Mouse (Mus musculus) inflammation-experienced regulatory T-cells, adult 6 months (primary cell): Measurements from ENCODE around the gene Amigo3. TPM values are rescaled to one million over a fixed set of nuclear protein-coding genes. Genes with fewer than 3 reads are reported as not detected.
A peak's percentile ranks its signal among the peaks of the same experiment; 100 is the strongest.
"Not testable (repeated sequence)": the region's sequence is repeated elsewhere in the genome, so short reads cannot be mapped to it uniquely, and the experiment has no call there.

Experiments used
- ATAC-seq: one replicate; pipeline ENCODE4 v1.8.0; 2017
- polyA plus RNA-seq, 3 experiments: library from polyadenylated mRNA; unstranded; fragments of 100-300 nt; shearing (Covaris generic); gene quantifications; one replicate each; pipeline ENCODE4 v1.2.1; 2017

The Amigo3 gene
- 1 to 10 TPM in 2 of 3 experiments, under 1 TPM in 1; 0.69 to 3.9 (median 1.9) TPM for polyA plus RNA-seq

DNA sequence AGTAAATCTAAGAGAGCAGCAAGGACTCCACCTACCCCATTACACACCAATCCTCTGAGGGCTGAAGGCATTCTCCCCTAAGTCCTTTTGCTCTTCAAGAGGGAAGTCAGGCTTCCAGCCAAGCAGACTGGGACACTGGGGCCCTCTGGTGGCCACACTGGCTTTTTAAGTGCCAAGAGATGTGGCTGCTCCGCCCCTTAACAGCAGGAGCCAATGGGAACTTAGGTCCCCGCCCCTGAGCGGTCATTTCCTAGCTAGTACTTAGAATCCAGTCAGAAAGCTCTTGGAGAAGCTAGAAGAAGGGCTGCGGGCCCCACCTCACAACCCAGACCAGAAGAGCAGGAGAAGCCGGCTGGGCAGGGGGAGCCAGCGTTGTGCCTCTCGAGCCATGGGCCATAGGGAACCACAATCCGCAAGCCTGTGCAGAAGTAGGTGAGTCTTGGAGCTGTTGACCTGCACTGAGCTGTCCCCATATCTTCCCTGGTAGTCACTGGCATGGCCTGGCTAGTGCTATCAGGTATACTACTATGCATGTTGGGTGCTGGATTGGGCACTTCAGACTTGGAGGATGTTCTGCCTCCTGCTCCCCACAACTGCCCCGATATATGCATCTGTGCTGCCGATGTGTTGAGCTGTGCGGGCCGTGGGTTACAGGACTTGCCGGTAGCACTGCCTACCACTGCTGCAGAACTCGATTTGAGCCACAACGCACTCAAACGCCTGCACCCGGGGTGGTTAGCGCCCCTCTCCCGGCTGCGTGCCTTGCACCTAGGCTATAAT lies at the start of gene Amigo3:
Gene Amigo3, plus strand, starts transcription at position 275 of the 780 bp plus-strand sequence.
- peak; percentile 68 for ATAC-seq

DNA sequence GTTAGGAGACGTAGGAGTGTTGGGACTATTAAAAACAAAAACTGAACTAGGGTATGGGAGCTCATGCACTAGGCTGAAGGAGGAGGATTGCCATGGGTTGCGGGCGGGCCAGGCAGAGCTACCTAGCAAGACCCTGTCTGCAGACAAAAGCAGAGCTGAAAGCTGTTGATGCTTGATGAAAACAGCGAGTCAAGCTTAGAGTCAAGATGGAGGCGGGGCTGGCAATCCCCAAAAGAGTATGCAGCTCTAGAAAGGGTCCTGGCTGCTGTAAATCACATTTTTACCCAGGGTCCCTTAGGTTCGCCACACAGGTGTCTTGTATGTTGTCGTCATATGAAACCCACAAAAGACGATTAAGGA lies 49.4 kb upstream of the Amigo3 start:
- ATAC-seq = no peak

GRCm38 (mm10) chr9:108008041-108008440 lies 44.9 kb upstream of the Amigo3 start:
- ATAC-seq = no peak

DNA sequence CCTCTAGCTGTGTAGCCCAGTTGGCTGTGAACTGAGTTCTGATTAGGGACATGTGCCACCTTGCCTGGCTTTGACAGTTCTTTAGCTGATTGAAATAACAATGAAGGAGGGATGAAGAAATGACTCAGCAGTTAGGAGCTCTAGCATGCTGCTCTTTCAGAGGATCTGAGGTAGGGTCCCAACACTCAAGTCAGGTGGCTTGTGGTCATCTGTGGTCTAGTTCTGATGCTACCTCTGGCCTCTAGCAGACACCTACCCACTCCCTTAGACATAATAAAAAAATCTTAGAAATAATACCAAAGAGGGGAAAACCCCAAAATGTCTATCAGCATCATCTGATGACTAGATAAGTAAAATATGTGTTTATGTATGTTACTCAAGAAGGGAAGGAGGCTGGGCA lies 42.6 kb upstream of the Amigo3 start:
- ATAC-seq = peak; percentile 60

- not testable (repeated sequence) for ATAC-seq
These were observed 39.4 kb upstream of the Amigo3 start for GRCm38 (mm10) chr9:108013577-108013976.

DNA sequence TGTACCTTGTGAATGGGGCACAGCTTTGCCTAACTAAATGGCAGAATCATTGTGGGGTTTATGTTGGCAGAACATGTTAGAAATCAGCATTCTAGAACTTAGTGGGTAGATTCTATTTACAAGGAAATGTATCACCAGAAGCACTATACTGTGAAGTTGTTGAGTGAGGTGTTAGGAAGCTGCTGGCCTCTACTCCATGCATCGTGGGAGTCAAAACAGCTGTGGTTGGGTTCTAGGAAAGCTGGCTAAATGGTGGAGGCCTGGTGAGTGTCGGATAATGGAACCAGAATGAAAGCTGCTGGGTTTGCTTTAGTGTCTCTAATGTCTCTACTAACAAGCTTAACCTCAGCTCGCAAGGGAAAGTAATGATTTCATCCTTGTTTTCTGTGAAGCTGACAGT lies 35.8 kb upstream of the Amigo3 start:
- ATAC-seq = no peak

GRCm38 (mm10) chr9:108020741-108021140 lies 32.2 kb upstream of the Amigo3 start:
- ATAC-seq = no peak

- no peak for ATAC-seq
These were observed 29.7 kb upstream of the Amigo3 start for GRCm38 (mm10) chr9:108023216-108023615.

GRCm38 (mm10) chr9:108026584-108026983 lies 26.4 kb upstream of the Amigo3 start:
- ATAC-seq = no peak

- no peak for ATAC-seq
These were observed 25.1 kb upstream of the Amigo3 start for GRCm38 (mm10) chr9:108027867-108028266.

DNA sequence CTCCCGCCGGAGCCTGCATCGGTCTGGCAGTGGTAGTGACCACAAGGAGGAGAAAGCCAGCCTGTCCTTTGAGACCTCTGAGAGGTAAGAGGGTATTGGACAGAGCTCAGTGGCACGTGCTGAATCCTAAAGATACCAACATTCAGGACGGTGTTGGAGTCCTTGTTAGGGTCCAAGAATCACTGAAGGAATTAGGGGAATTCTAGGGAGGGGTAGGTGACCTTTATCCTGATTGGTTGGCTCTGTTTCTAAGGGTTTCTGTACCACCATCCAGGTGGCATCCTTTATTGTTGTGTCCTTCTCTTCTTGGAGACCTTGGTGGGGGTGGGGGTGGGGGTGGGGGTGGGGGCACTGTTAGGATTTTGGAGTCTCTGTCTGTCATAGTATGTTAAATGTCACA lies 20.8 kb upstream of the Amigo3 start:
- no peak for ATAC-seq

GRCm38 (mm10) chr9:108035331-108036156 lies 17.4 kb upstream of the Amigo3 start:
- ATAC-seq = peak; percentile 87

DNA sequence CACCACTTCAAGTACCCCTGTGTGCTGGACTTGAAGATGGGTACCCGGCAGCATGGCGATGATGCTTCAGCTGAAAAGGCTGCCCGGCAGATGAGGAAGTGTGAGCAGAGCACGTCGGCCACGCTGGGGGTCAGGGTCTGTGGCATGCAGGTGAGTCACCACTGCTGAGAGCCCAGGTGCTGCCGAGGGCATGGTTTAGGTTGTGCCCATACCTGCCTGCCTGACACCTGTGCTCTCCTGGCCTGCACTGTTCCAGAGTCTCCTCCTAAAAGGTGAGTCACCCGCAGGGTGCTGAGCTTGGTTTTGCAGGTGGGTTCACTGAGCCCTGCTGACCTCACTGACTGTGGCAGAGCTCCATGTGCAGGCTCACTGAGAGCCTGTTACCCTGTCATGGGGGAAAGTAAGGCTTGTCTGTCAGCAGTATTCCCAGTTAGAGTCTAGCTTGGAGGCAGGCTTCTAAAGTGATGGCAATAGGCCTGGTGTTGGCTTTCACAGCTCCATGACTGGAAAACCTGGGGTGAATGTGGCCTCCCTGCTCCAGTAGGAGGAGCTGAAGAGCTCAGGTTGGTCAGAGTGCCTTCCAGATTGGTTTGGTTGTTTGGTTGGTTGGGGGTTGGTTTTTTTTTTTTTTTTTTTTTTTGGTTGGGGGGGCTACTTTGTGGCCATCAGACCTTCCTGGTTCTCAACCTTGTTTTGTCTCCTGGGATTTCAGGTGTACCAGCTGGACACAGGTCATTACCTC lies 8.0 kb upstream of the Amigo3 start:
- ATAC-seq = no peak

- ATAC-seq = no peak
These were observed 6.4 kb upstream of the Amigo3 start for GRCm38 (mm10) chr9:108046582-108046981.

DNA sequence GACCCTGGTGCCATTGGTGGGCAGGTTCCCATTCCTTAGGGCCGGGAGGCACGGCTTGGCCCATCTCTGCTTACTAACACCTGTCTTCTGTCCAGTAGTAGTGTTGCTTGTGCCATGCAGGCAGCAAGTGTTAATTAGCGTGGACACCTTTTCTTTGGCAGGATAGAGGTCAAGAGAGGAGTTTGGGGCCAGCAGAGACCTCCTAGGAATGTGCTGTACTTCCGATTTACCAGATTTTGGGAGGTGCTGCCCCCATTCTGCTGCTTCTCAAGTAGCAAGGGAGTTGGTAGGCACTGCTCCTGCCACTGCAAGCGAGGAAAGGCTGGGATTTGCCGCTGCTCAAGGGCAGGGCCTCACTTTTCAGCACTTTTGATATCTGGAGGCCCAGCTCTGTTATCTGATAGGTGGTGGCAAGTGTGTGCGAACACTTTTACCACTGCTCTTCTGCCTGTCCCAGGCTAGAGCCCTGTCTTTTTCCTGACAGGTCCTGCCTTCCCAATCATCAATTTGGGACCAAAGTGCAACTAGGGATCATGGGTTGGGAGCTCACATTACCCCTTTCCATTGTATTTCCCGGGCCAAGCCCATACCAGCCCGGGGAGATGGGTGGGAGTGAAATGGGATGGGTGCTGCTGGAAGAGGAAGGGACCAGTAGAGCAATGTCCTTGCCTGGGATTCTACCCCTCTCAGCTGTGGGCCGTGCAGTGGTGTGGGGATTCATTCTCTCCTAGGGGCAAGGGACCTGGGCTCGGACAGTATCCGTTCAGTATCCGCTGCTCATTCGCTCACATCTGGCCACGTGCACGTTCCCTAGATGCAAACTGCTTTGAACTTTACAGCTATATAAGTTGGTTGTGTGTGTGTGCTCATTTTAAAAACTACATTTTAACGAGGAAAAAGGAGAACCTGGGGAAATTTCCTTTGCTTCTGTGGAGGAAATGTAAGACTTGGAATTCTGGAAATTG lies 5.1 kb upstream of the Amigo3 start:
- ATAC-seq = no peak

- no peak for ATAC-seq
These were observed 4.4 kb upstream of the Amigo3 start for GRCm38 (mm10) chr9:108048566-108048955.

DNA sequence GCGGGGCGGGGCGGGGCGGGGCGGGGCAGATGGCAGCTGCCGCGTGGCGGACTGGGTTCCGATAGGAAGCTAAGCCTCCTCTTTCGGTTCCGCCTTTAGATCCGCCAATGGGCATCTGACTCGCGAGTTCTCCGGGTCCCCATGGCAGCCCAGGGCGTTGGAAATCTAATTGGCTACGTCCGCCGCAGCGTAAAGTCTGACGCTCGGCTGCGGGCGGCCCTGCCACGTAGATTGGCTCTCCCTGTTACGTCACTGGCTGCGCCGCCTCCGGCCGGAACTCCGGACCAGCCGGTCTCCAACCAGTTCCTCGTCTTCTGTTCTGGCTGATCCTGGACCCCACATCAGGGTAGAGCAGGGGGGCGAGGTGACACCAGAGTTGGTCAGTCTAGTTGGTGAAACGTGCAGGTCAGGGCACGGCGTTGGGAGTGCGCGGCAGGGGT lies 3.9 kb upstream of the Amigo3 start, which contains the start of gene Gmppb:
Gene Gmppb, plus strand, starts transcription at position 227 of the 440 bp plus-strand sequence.
- ATAC-seq = peak; percentile 92

- peak; percentile 3 for ATAC-seq
These were observed 3.3 kb upstream of the Amigo3 start for GRCm38 (mm10) chr9:108049561-108050251.

DNA sequence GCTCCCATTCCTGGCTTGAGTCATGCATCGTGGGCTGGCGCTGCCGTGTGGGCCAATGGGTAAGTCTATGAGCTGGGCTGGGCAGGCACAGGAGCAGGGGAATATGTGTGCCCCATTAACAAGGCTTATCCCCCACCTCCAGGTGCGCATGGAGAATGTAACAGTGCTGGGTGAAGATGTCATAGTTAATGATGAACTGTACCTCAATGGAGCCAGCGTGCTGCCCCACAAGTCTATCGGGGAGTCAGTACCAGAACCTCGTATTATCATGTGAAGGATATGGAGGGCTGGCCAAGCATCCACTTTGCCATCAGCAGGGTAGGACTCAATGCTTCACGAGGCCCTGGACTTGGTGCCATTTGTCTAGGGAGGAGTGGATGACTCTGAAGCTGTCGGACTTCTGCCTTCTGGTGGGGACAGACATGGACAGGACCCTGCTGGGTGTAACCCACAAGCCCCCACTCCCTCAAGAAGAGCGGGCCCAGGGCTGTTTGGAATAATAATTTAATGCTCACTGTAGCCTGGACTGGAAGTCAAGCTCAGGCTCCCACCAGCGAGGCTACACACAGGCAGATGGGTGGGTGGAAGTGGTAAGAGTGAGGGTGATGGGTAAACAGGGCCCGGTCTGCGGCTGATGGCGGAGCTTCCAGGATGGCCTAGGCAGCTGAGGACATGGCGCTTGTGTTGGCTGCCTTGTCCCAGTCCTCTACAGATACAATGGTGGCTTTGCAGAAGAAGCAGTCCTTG lies 1.6 kb upstream of the Amigo3 start:
- ATAC-seq = no peak

GRCm38 (mm10) chr9:108051931-108052220 lies 1.1 kb upstream of the Amigo3 start:
- ATAC-seq = no peak

- no peak for ATAC-seq
These were observed 548 bp upstream of the Amigo3 start for GRCm38 (mm10) chr9:108052411-108052810.
